Mouse (Mus musculus) left cerebral cortex, postnatal 4 days (tissue): ENCODE results near the gene Cdkn2aipnl. TPM values are rescaled to one million over a fixed set of nuclear protein-coding genes. Genes with fewer than 3 reads are reported as not detected.

Experiments used
- DNase-seq: peaks from one replicate; pipeline ENCODE4 v3.0.0-alpha.2; 2022
- intact Hi-C: fragments of 180-260 bp; cut with DNase I; formaldehyde crosslinking; loops from one replicate; pipeline ENCODE4 v1.15.1; 2025
- total RNA-seq, 2 experiments: library from RNA; stranded (reverse); gene quantifications; 2 replicates each; pipeline ENCODE4 v1.2.3; 2021

Gene Cdkn2aipnl
- total RNA-seq, 2 experiments from 2014 or later, result 52.8 to 53.3 TPM

GRCm38 (mm10) chr11:52003505-52003771, 36.0 kb downstream of the Cdkn2aipnl start:
- intact Hi-C loops, result no loop called here
- no peak for DNase-seq

GRCm38 (mm10) chr11:52003772-52004528, 36.5 kb downstream of the Cdkn2aipnl start, which contains the start of gene Cdkl3:
Gene Cdkl3, plus strand, starts transcription at chr11:52004221.
- intact Hi-C loops, result no loop called here

GRCm38 (mm10) chr11:52005586-52005985, 38.1 kb downstream of the Cdkn2aipnl start:
- DNase-seq, result no peak
- intact Hi-C loops, result no loop called here

More at GRCm38 (mm10) chr11:52003772-52004528, 36.5 kb downstream of the Cdkn2aipnl start, which contains the start of gene Cdkl3:
- peak; percentile 92 for DNase-seq

DNA sequence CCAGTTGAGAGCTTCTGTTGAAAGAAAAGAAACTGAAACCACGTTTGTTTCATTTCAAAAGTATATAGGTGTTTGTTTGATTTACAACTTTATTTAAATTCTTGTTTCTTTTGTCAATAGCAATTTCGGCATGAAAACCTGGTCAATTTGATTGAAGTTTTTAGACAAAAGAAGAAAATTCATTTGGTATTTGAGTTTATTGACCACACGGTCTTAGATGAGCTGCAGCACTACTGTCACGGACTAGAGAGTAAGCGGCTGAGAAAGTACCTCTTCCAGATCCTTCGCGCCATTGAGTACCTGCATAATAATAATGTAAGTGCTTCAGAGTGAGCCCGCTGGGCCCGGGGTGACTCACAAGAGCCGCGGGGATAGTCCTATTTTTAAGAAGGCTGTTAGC, 43.5 kb downstream of the Cdkn2aipnl start:
- DNase-seq, result no peak
- intact Hi-C loops, result no loop called here

- no peak for DNase-seq
- intact Hi-C loops, result no loop called here
Measured at GRCm38 (mm10) chr11:52011541-52011940, 44.1 kb downstream of the Cdkn2aipnl start.

DNA sequence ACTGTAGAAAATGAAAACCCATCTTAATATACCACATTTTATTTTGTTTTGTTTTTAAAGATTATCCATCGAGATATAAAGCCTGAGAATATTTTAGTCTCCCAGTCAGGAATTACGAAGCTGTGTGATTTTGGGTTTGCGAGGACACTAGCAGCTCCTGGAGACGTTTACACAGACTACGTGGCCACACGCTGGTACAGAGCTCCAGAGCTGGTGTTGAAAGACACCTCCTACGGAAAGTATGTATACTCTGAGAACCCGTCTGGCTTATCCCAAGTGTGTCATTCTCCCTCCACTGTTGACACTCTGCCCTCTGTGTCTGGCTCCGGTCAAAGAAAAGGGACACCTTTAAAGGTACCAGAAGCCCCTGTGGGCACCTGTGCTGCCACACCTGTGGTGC, 50.8 kb downstream of the Cdkn2aipnl start:
- no peak for DNase-seq
- intact Hi-C loops, result no loop called here

Other genes with a start within 250 kb of the Cdkn2aipnl start
- gene Sec24a, start 204.0 kb upstream of the Cdkn2aipnl start, total RNA-seq, result 10 to 100 TPM; 28.6 to 32.2 TPM
- 10 to 100 TPM; 74.6 to 84.8 TPM for gene Sar1b, start 204.0 kb upstream of the Cdkn2aipnl start, total RNA-seq
- gene Jade2, start 110.0 kb upstream of the Cdkn2aipnl start, total RNA-seq, result 1 to 10 TPM; 2.5 to 3.0 TPM
- 100 to 1,000 TPM; 122 to 133 TPM for gene Ube2b, start 33.1 kb downstream of the Cdkn2aipnl start, total RNA-seq
- gene Cdkl3, start 36.6 kb downstream of the Cdkn2aipnl start, total RNA-seq, result 10 to 100 TPM; 32.4 to 32.6 TPM
- gene Ppp2ca, start 131.0 kb downstream of the Cdkn2aipnl start, total RNA-seq, result 100 to 1,000 TPM; 132 to 134 TPM
- gene Olfr1373, start 177.9 kb downstream of the Cdkn2aipnl start, total RNA-seq, result not detected
- gene Olfr1371, start 246.3 kb downstream of the Cdkn2aipnl start, total RNA-seq, result not detected